Mouse (Mus musculus) E14TG2a.4 (cell line): ENCODE data around the gene Rab29.

ENCODE experiments used
- CTCF ChIP-seq: conservative IDR thresholded peaks from 2 replicates; pipeline ENCODE4 v1.5.1; 2014; ENCODE audit warnings: low read length
- NANOG ChIP-seq: IDR thresholded peaks from 2 replicates; pipeline ENCODE4 v1.6.1; 2014; ENCODE audit warnings: borderline replicate concordance, low read length, mixed read lengths

GRCm38 (mm10) chr1:131830971-131831641, 35.9 kb upstream of the Rab29 start:
- TF ChIP-seq CTCF (no peak), NANOG (no peak)
